1 mouse cellular context compared by ENCODE assay signal in genomic region chr13:76018844-76019400, GRCm38 (mm10).
TF ChIP-seq lines count a peak whose summit lies in the region.

No protein-coding gene starts in this region.

TF ChIP-seq in CH12.LX, 34 proteins besides CTCF, POLR2A, EP300 and RAD21 (continued from another document):
- TF ChIP-seq HCFC1 (IDR thresholded peaks at IDR 0.05; ENCODE audit: low read depth, low read length), result no peak
